Mouse (Mus musculus): ENCODE measurements around the gene Asap2.

Asap2 gene

DNA sequence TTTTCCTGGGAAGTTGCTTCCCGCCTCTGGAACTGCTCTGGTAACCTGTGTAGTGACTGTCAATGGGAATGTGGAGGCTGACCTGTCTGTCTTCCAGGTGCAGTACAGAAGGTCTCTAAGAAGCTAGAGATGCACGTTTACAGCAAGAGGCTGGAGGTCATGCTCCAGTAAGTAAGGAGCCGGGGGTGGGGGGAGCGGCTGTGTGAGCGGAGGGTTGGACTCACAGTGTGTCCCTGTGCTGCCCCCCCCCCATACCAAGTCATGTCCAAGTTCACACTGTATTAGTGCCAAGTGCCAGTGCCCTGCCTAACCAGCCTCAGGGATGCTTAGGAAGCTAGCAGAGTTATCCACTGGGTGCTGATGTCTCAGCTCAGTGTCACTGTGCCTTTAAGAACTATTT lies 321.9 kb downstream of the Asap2 start:
- no peak for DNase-seq (ENCODE audit: low read depth, low spot score)

DNA sequence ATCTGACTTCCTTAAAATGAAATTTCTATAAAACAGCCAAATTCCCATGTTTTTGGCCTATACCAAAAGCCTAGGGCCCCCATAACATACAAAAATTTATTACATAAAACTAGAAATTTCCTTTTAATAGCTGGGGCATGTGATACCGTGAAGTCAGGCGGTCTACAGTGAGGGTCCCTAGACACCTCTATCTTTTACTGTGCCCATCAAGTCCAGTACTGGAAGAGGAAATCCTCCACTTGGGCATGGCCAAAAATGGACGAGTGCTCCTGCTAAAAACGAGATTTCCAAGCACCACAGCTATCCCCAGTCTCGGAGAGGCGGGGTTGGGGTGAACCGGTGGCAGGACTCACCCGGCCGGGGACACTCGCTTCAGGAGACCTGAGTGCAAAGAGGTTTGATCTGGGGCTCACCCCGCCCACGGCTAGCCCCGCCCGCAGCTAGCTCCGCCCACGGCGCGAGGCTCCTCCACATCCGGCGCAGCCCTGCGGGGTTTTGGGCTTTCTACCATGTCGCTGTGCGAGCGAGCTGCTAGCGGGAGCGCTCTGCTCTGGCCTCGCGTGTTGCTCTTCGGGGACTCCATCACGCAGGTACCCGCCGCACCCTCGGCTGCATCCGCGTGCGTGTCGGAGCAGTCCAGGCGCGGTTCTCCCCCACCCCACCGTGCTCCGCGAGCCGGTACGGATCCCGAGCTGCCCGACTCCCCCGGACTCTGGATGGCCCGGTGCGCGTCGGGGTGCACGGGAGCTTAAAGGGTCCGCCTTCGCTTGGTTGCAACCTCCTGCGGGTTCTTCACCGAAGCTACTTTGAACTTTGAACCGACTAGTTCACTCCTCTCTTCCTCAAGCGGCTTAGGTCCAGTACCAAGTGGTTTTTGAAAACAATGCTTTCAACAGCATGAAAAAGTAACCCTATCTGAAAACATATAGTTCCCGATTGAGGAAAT lies 325.9 kb downstream of the Asap2 start, which contains the start of gene Iah1:
Gene Iah1, plus strand, starts transcription at position 467 of the 946 bp plus-strand sequence.
- peak; percentile 42 for DNase-seq (ENCODE audit: low read depth, low spot score)

DNA sequence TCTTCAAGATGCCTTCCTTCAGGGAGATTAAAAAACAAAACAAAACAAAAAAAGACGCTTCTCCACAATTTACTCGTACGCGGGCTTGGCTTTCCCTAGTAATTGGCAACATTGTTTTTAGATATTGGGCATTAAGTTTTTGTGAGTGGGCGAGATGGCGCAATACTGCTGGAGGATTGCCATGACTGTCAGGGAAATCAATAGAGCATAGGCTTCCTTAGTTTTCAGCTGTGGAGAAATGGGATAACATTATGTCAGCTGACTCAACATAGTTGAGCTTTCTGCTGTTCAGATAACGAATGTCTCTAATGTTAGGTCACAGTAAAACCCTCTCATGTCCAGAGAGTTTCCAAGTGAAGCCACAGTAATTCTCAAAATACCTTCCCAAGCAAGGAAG lies 326.6 kb downstream of the Asap2 start:
- DNase-seq (ENCODE audit: low read depth, low spot score) = no peak

DNA sequence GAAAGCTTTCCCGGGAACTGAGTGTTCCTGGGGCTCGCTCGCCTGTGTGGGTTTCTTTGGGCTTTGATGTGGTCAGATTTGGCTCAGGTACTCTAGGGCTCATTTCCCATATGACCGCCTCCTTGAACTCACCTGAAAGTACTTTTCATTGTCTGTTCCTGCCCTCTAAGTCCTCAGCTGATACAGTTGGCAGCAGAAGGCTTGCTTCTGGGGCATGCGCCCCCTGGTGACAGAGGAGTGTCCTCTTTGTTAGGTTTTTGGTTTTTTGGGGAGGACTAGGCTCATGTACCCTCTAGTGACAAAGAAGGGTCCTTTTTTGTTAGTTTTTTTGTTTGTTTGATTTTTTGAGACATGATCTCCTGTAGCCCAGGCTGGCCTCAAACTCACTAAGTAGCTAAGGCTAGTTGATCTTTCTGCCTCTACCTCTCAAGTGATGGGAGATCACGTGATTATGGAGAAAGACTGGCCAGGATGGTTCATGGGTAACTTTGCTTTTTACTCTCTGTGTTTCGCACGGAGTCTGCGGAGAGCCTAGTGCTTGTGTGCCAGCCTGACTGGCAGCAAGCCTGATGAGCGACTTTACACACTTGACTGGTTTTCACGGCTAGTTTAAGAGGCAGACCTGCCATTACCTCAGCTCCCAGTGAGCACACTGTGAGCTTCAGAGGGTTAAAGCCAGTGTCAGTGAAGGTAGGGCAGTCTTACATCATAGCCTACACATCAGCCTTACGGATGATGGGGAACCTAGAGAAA lies 328.1 kb downstream of the Asap2 start:
- peak; percentile 22 for DNase-seq (ENCODE audit: low read depth, low spot score)

Measured in retina, adult 2 months (tissue).